Mouse (Mus musculus) T-helper 2 cell (primary cell): ENCODE results near the gene Map7d2.
"Not testable (repeated sequence)": the region's sequence is repeated elsewhere in the genome, so short reads cannot be mapped to it uniquely, and the experiment has no call there.

Experiments used
- in situ Hi-C: fragments of 300-600 bp; cut with MboI, MseI; formaldehyde crosslinking; loops from one replicate; pipeline ENCODE4 v1.15.1; 2025; ENCODE audit warnings: high pct_unique_total_duplicates

Gene Map7d2

GRCm38 (mm10) chrX:159414130-159414828 lies at the start of gene Map7d2:
Map7d2 (plus strand) TSS chrX:159414572.
- in situ Hi-C loops = no loop called here

- in situ Hi-C loops = no loop called here
Measured at GRCm38 (mm10) chrX:159371831-159372752, 42.3 kb upstream of the Map7d2 start, which contains the start of gene Eif1ax. Eif1ax (plus strand) TSS chrX:159372178.

- in situ Hi-C loops = no loop called here
Measured at GRCm38 (mm10) chrX:159372753-159373144, 41.6 kb upstream of the Map7d2 start.

GRCm38 (mm10) chrX:159387105-159387504 lies 27.3 kb upstream of the Map7d2 start:
- in situ Hi-C loops = no loop called here

- in situ Hi-C loops = no loop called here
Measured at GRCm38 (mm10) chrX:159388953-159389352, 25.4 kb upstream of the Map7d2 start.

GRCm38 (mm10) chrX:159390347-159390962 lies 23.9 kb upstream of the Map7d2 start:
- in situ Hi-C loops = no loop called here

- in situ Hi-C loops = no loop called here
Measured at GRCm38 (mm10) chrX:159391239-159391638, 23.1 kb upstream of the Map7d2 start.

- in situ Hi-C loops = no loop called here
Measured at GRCm38 (mm10) chrX:159409253-159409652, 5.1 kb upstream of the Map7d2 start.

GRCm38 (mm10) chrX:159414829-159415673 lies 679 bp downstream of the Map7d2 start:
- in situ Hi-C loops = no loop called here

- in situ Hi-C loops = not testable (repeated sequence)
Measured at GRCm38 (mm10) chrX:159430507-159430906, 16.1 kb downstream of the Map7d2 start.

GRCm38 (mm10) chrX:159442128-159442527 lies 27.8 kb downstream of the Map7d2 start:
- in situ Hi-C loops = no loop called here

- in situ Hi-C loops = no loop called here
Measured at GRCm38 (mm10) chrX:159447133-159447532, 32.8 kb downstream of the Map7d2 start.

GRCm38 (mm10) chrX:159459006-159459654 lies 44.8 kb downstream of the Map7d2 start:
- in situ Hi-C loops = no loop called here

- in situ Hi-C loops = no loop called here
Measured at GRCm38 (mm10) chrX:159474799-159475198, 60.4 kb downstream of the Map7d2 start.

- in situ Hi-C loops = not testable (repeated sequence)
Measured at GRCm38 (mm10) chrX:159478243-159478940, 64.0 kb downstream of the Map7d2 start.

- in situ Hi-C loops = loop anchor here (10.0 kb wide), 1 partner anchor 621 kb away; no protein-coding TSS in a partner anchor
Measured at GRCm38 (mm10) chrX:159484247-159484646, 69.9 kb downstream of the Map7d2 start.

- in situ Hi-C loops = no loop called here
Measured at GRCm38 (mm10) chrX:159503181-159503580, 88.8 kb downstream of the Map7d2 start.

GRCm38 (mm10) chrX:159508331-159509036 lies 94.1 kb downstream of the Map7d2 start:
- in situ Hi-C loops = no loop called here

- in situ Hi-C loops = no loop called here
Measured at GRCm38 (mm10) chrX:159509042-159509441, 94.7 kb downstream of the Map7d2 start.
